Mouse (Mus musculus) heart, embryonic 13.5 days (tissue): Measurements from ENCODE around the gene Bag6. TPM values are rescaled to one million over a fixed set of nuclear protein-coding genes. Genes with fewer than 3 reads are reported as not detected.

ENCODE experiments used
- ATAC-seq: fragments of 200-750 bp; cut with Nextera tagmentation; 2 replicates; pipeline ENCODE4 v1.8.0; 2017; ENCODE audit warnings: moderate TSS enrichment; ENCODE audit not compliant: insufficient number of reproducible peaks, low FRiP score, low TSS enrichment; ENCODE audit errors: extremely low read depth
- H3K27ac ChIP-seq: fragments of 300-500 bp; sonication (generic); replicated peaks from 2 replicates; pipeline ENCODE4 v1.5.1; 2015; ENCODE audit warnings: moderate library complexity, mild to moderate bottlenecking, inconsistent platforms
- H3K27me3 ChIP-seq: fragments of 300-500 bp; sonication (generic); replicated peaks from 2 replicates; pipeline ENCODE4 v1.6.1; 2015; ENCODE audit warnings: mild to moderate bottlenecking, inconsistent platforms
- H3K36me3 ChIP-seq: fragments of 300-500 bp; sonication (generic); 2 replicates; pipeline ENCODE4 v1.6.1; 2015; ENCODE audit warnings: mild to moderate bottlenecking, inconsistent platforms
- H3K4me1 ChIP-seq: fragments of 300-500 bp; sonication (generic); 2 replicates; pipeline ENCODE4 v1.6.1; 2015; ENCODE audit warnings: inconsistent platforms
- H3K4me2 ChIP-seq: fragments of 300-500 bp; sonication (generic); 2 replicates; pipeline ENCODE4 v1.6.1; 2015; ENCODE audit warnings: inconsistent platforms, mild to moderate bottlenecking, moderate library complexity
- H3K4me3 ChIP-seq: fragments of 300-500 bp; sonication (generic); 2 replicates; pipeline ENCODE4 v1.5.1; 2015; ENCODE audit warnings: moderate library complexity, mild to moderate bottlenecking, inconsistent platforms
- H3K9ac ChIP-seq: fragments of 300-500 bp; sonication (generic); 2 replicates; pipeline ENCODE4 v1.6.1; 2015; ENCODE audit warnings: inconsistent platforms, mild to moderate bottlenecking, moderate library complexity
- H3K9me3 ChIP-seq: fragments of 300-500 bp; sonication (generic); 2 replicates; pipeline ENCODE4 v1.6.1; 2016; ENCODE audit warnings: inconsistent platforms
- WGBS: fragments of 180-500 bp; shearing (Covaris S2); methylation state at CpG from one replicate; pipeline ENCODE4 v1.1.7; 2015; ENCODE audit warnings: mixed read lengths; 5-methylcytosine and 5-hydroxymethylcytosine counted together
- polyA plus RNA-seq: library from polyadenylated mRNA; unstranded; fragments of >200 nt; fragmentation: Nextera tagmentation; extraction: Ambion mirVana; gene quantifications from 2 replicates; pipeline ENCODE4 v1.2.1, GENCODE M21; 2015

The Bag6 gene
- polyA plus RNA-seq, 1 experiment from 2014 or later, result 45.1 TPM

DNA sequence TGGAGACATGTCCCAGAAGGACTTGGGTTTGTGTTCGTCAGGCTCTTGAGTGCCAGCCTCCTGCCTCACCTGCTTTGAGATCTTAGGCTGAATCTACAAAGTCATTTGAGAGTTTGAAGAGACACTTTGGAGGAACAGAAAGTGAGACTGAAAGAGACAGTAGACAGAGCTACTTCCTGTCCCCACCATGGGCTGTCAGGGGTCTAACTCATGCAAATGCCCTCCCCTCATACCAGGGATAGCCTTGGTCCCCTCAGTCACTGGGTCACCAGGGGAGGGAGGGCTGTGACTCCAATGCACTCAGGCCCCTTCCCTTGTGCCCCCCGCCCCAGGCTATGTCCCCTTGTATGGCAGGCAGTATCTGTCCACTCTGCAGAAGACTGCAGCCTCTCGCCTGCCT lies 38.4 kb downstream of the Bag6 start:
- 57% methylated on average over 3 of the region's 3 CpGs for WGBS
- no peak overlapping the region for H3K9ac ChIP-seq
- no peak overlapping the region for H3K4me2 ChIP-seq
- ATAC-seq, result no peak
- no peak overlapping the region for H3K4me3 ChIP-seq
- no peaks in the 10 kb centered on the region for H3K36me3 ChIP-seq
- peaks cover 4% of the 10 kb centered on the region; the same call in 1 of the 2 replicates for H3K27me3 ChIP-seq
- H3K4me1 ChIP-seq, result 0 out of 2 replicates have a peak, but pooled peaks cover 4% of the 10 kb centered on the region
- no peaks in the 10 kb centered on the region for H3K9me3 ChIP-seq
- H3K27ac ChIP-seq, result no peak overlapping the region

DNA sequence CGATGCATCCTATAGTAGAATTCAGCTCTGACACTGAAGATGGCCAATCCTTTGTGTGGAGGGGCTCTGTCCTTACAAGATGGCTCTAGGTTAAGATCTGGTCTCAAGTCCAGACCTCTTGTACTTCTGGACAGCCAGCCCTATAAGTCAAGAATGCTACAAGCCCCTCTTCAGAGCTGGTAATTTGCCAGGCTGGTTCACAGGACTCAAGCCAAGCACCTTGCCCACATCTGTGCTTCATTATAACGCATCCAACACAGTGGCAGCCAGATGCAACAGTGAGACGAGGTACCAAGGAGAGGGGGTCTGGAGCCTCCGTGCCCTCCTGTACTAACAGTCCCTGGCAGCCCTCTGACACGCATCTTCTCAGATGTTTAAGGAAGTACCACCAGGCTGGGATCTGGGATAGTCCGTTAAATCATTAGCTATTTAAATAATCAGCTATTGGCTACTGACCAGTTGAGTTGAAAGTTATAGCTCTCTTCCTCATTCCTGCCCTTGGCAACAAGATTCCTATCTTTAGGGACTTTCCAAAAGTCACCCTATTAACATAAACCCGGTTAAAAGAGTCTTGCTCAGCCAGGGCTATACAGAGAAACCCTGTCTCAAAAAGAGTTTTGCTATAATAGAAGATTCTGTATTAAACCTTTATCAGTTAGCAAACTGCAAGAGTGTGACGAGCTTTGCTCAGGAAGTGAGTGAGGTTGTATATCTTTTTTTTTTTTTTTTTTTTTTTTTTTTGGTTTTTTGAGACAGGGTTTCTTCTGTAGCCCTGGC lies 39.4 kb downstream of the Bag6 start:
- Histone ChIP-seq H3K36me3 (no peaks in the 10 kb centered on the region), H3K4me1 (0 out of 2 replicates have a peak, but pooled peaks cover 4% of the 10 kb centered on the region), H3K9ac (no peak overlapping the region), H3K27ac (no peak overlapping the region), H3K4me2 (no peak overlapping the region), H3K27me3 (peaks cover 4% of the 10 kb centered on the region; the same call in 1 of the 2 replicates), H3K4me3 (no peak overlapping the region), H3K9me3 (no peaks in the 10 kb centered on the region)
- no peak for ATAC-seq
- 59% methylated on average over 8 of the region's 8 CpGs for WGBS

DNA sequence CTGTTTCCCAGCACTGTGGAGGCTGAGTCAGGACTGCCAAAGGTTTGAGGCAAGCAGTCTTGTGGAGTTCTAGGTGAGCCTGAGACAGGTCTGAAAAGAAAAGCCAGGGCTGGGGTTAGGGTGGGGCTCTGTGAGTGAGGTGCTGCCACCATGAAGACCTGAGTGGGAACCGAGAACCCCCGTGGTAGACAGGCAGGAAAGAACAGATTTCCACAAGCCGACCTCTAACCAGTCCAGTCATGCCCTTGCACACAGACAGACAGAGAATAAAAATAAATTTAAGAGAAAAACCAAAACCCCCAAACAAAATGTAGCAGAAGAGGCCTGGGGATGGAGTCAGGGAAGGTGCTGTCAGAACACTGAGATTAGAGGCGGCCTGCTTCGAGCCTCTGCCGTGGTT lies 40.4 kb downstream of the Bag6 start:
- Histone ChIP-seq H3K27me3 (peaks cover 8% of the 10 kb centered on the region; the same call in 1 of the 2 replicates), H3K9me3 (no peaks in the 10 kb centered on the region), H3K36me3 (no peaks in the 10 kb centered on the region), H3K4me3 (no peak overlapping the region), H3K27ac (no peak overlapping the region), H3K9ac (no peak overlapping the region), H3K4me2 (no peak overlapping the region), H3K4me1 (0 out of 2 replicates have a peak, but pooled peaks cover 4% of the 10 kb centered on the region)
- no peak for ATAC-seq
- 68% methylated on average over 6 of the region's 6 CpGs for WGBS

DNA sequence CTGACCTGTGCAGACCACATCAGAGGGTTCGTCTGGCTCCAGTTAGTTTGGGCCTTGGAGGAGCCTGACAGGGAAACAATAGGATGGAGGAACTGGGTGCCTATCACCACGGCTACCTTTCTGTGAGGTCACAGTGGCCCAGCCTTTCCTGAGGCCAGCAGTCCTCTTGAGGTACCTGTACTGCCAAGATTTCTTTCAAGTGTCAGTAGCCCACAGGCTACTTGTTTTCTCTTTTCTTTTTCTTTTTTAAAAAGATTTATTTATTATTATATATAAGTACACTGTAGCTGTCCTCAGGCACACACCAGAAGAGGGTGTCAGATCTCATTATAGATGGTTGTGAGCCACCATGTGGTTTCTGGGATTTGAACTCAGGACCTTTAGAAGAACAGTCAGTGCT lies 41.0 kb downstream of the Bag6 start, which contains the start of gene Aif1:
Gene Aif1, minus strand, starts transcription at position 101 of the 400 bp plus-strand sequence.
- no peaks in the 10 kb centered on the region for H3K9me3 ChIP-seq
- H3K36me3 ChIP-seq, result no peaks in the 10 kb centered on the region
- no peak within 1 kb of the TSS for H3K27ac ChIP-seq
- H3K4me2 ChIP-seq, result no peak within 1 kb of the TSS
- no peak within 1 kb of the TSS for H3K4me3 ChIP-seq
- ATAC-seq, result no peak
- WGBS, result 57% methylated on average over 2 of the region's 2 CpGs
- H3K4me1 ChIP-seq, result 0 out of 2 replicates have a peak, but pooled peaks cover 1% of the 10 kb centered on the region
- H3K9ac ChIP-seq, result no peak within 1 kb of the TSS
- peaks cover 8% of the 10 kb centered on the region; the same call in 1 of the 2 replicates for H3K27me3 ChIP-seq

DNA sequence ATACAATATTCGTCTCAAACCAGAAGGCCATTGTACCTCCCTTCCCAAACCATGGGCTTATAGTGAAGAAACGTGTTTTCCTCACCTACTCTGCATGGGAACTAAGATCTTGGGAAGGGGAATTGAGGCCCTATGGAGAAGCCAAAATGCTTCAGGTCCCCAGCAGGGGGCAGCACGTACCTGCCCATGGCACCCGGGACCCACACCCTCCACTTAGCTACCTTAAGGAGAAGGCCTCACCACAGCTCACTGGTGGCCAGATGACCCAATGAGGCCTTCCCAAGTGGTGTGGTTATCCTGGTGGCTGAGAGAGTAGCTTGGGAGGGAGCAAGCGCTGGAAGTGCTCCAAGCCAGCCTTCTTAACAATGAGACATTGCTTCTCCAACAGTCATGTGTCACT lies 43.5 kb downstream of the Bag6 start:
- 8% methylated on average over 5 of the region's 5 CpGs for WGBS
- no peak overlapping the region for H3K9ac ChIP-seq
- no peaks in the 10 kb centered on the region for H3K4me1 ChIP-seq

DNA sequence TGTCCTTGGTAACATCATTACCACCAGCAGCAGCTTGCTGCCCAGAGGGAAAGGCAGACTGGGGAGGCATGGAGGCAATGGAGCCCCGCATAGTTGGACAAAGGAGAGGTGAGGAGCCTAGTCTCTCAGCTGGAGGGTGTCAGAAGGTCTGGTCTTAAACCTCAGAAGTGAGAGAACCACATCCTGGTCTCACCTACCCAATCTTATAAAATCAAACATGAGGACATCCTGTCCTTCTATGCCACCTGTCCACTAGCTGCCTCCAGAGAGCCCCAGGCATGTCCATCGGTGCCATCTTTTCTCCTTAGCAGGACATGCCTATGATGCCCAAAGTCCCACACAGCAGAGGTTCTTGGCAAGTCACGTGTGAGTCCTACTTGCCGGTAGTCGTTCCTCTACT lies 45.1 kb downstream of the Bag6 start:
- H3K27me3 ChIP-seq, result peaks cover 8% of the 10 kb centered on the region; the same call in 1 of the 2 replicates
- no peak overlapping the region for H3K4me2 ChIP-seq
- no peaks in the 10 kb centered on the region for H3K4me1 ChIP-seq
- no peaks in the 10 kb centered on the region for H3K9me3 ChIP-seq
- no peak overlapping the region for H3K9ac ChIP-seq
- H3K4me3 ChIP-seq, result no peak overlapping the region
- WGBS, result 81% methylated on average over 5 of the region's 5 CpGs
- H3K27ac ChIP-seq, result no peak overlapping the region
- no peak for ATAC-seq
- H3K36me3 ChIP-seq, result no peaks in the 10 kb centered on the region

More for the DNA sequence above, 43.5 kb downstream of the Bag6 start:
- H3K9me3 ChIP-seq, result no peaks in the 10 kb centered on the region
- H3K27ac ChIP-seq, result no peak overlapping the region
- H3K36me3 ChIP-seq, result no peaks in the 10 kb centered on the region
- ATAC-seq, result no peak
- H3K4me3 ChIP-seq, result no peak overlapping the region
- H3K4me2 ChIP-seq, result no peak overlapping the region
- H3K27me3 ChIP-seq, result peaks cover 8% of the 10 kb centered on the region; the same call in 1 of the 2 replicates

DNA sequence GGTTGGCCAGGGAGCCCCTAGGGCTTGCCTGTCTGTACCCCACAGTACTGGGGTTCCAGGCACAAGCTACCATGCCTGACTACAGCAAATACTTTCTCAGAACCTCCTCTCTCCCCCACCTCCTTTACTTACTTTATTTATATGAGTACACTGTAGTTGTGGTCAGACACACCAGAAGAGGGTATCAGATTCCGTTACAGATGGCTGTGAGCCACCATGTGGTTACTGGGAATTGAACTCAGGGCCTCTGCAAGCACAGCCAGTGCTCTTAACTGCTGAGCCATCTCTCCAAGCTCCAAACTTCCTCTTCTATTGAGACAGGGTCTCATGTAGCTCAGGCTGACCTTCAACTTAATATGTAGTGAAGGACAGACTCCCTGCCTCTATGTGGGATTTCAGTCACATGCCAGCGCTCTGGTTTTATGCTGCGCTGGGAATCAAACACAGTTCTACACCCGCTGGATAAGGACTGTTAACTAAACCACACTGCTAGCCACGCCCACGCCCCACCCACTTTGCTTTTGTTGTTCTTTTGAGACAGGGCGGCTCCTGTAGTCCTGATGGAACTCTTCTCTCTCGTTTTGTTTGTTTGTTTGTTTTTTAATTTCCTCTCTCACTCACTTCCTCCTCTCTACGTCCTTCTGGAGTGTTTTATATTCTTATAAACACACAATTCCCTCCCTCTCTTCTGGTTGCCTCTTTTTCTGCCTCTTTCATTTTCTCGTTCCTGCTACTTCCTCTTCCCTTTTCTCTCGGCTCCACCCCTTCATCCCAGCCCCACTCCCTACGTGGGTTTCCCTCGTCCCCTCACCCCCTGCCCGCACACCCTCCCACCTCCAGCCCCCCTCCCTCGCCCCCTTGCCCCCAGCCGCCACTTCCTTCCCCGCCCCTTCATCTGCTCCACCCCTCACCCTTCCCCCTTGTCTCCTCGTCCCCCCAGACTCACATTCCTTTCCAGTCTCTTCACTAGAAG lies 50.9 kb downstream of the Bag6 start:
- 2% methylated on average over 18 of the region's 18 CpGs for WGBS
- Histone ChIP-seq H3K36me3 (no peaks in the 10 kb centered on the region), H3K27me3 (peaks cover 4% of the 10 kb centered on the region; the same call in 1 of the 2 replicates), H3K27ac (peak overlapping the region; percentile 58), H3K4me1 (peaks cover 5% of the 10 kb centered on the region), H3K4me2 (peak overlapping the region; percentile 68), H3K4me3 (peak overlapping the region; percentile 56), H3K9ac (peak overlapping the region; percentile 66), H3K9me3 (no peaks in the 10 kb centered on the region)
- ATAC-seq, result peak; percentile 64; the same call in 1 of the 2 replicates

DNA sequence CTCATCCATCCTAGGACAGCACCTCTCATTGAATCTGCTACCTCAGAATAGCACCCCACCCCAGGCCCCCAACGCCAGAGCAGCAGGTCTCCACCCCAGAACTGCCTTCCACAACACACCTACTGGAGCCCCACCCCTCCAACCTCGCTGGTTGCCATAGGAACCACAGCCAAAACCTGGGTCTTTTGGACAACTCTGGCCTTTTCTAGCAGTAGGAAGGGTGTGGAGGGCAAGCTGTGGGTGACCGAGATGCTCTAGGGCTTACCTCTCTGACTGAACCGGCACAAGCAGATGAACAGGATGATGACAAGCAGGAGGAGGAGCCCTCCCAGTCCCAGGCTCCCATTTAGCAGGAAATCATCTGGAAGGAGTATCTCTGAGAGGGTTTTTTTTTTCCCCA lies 51.7 kb downstream of the Bag6 start:
- Histone ChIP-seq H3K27me3 (peaks cover 4% of the 10 kb centered on the region; the same call in 1 of the 2 replicates), H3K27ac (peak overlapping the region; percentile 58), H3K9me3 (no peaks in the 10 kb centered on the region), H3K4me1 (peaks cover 5% of the 10 kb centered on the region), H3K36me3 (no peaks in the 10 kb centered on the region), H3K4me2 (peak overlapping the region; percentile 68), H3K9ac (peak overlapping the region; percentile 66; the same call in 1 of the 2 replicates), H3K4me3 (peak overlapping the region; percentile 56)
- ATAC-seq, result 0 out of 2 replicates have a peak, but pooled peaks have one; percentile 21
- whole genome bisulfite sequencing, result under 1% methylated on average over 4 of the region's 4 CpGs

DNA sequence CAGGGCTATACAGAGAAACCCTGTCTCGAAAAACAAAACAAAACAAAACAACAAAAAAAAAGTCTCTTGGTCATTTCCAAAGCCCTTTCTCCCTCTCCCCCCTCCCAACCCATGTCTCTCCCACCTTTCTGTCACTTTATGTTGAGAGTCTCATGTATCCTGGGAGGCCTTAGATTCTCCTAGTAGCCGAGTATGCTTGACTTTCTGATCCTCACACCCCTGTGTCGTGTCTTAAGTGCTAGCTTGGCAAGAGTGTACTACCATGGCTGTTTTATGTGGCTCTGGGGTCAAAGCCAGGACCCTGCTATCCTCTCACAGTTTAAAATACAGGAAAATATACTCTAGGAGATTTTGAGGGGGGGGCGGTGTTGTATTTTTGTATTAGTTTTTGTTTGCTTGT lies 52.4 kb downstream of the Bag6 start:
- 75% methylated on average over 4 of the region's 4 CpGs for WGBS

DNA sequence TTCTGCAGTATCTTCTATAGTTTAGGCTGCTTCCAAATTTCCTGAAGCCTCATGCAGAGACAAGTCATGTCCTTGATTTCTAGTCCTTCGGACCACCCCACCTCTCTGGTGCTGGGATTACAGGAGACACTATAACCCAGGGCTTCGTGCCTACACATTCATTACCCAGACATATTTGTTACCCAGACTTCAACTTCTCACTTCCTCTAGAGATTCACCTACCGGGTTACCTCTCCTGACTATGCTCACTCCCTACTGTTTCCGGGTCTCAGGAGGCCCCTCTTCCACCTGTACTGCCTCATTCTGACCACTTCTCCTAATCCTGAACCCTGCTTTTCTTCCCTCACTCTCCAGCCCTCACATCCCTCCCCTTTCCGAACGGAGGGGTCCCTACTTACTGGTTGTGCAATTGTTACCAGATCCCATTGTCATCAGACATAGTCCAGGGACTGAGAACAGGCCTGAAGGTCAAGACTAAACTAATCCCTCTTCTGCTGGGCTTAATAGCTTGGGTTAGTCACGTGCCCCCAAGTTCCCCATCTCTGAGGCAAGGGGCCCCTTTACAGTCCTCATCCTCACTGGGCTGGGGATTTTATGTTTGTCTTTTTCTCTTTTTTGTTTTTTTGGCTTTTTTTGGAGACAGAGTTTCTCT lies 53.1 kb downstream of the Bag6 start, which contains the start of gene Lst1:
Gene Lst1, minus strand, starts transcription at position 481 of the 652 bp plus-strand sequence.
- Histone ChIP-seq H3K9me3 (no peaks in the 10 kb centered on the region), H3K4me3 (no peak within 1 kb of the TSS), H3K9ac (no peak within 1 kb of the TSS), H3K4me2 (no peak within 1 kb of the TSS), H3K27ac (no peak within 1 kb of the TSS), H3K4me1 (peaks cover 5% of the 10 kb centered on the region), H3K36me3 (no peaks in the 10 kb centered on the region), H3K27me3 (peaks cover 5% of the 10 kb centered on the region)
- 65% methylated on average over 7 of the region's 7 CpGs for WGBS
- no peak for ATAC-seq

More for the DNA sequence above, 52.4 kb downstream of the Bag6 start:
- ATAC-seq, result no peak
- Histone ChIP-seq H3K4me3 (no peak overlapping the region), H3K4me2 (no peak overlapping the region), H3K36me3 (no peaks in the 10 kb centered on the region), H3K27ac (no peak overlapping the region), H3K9me3 (no peaks in the 10 kb centered on the region), H3K4me1 (peaks cover 5% of the 10 kb centered on the region), H3K9ac (no peak overlapping the region), H3K27me3 (peaks cover 4% of the 10 kb centered on the region; the same call in 1 of the 2 replicates)
